Mouse (Mus musculus) gastrocnemius, postnatal 14 days (tissue): ENCODE data around the gene Etfdh. TPM values are rescaled to one million over a fixed set of nuclear protein-coding genes. Genes with fewer than 3 reads are reported as not detected.

ENCODE experiments used
- DNase-seq: peaks from one replicate; pipeline ENCODE4 v3.0.0; 2021; ENCODE audit warnings: mixed read lengths
- intact Hi-C: fragments of 180-260 bp; cut with DNase I; formaldehyde crosslinking; loops from one replicate; pipeline ENCODE4 v1.15.1; 2025; ENCODE audit warnings: low total_unique reads
- long read RNA-seq, 2 experiments: library from polyadenylated mRNA; stranded (forward); transcript quantifications; one replicate each; pipeline ENCODE4 v2.0.0; 2021
- total RNA-seq, 2 experiments: library from RNA; stranded (reverse); gene quantifications; 2 replicates each; pipeline ENCODE4 v1.2.3; 2021

The Etfdh gene
- 100 to 1,000 TPM in 1 of 2 experiments, 10 to 100 TPM in 1; 97.3 to 138 TPM for total RNA-seq
- long read RNA-seq, experiment 1, transcript Etfdh-201 (13 exons, 2,377 nt) = major isoform, 146 of 167 reads
- long read RNA-seq, experiment 1, partial matches to known transcripts = 11 of 167 reads
- long read RNA-seq, experiment 1, other reads (novel, unspliced or antisense) = 9 of 167 reads
- long read RNA-seq, experiment 2, transcript Etfdh-201 (13 exons, 2,377 nt) = major isoform, 169 of 186 reads
- long read RNA-seq, experiment 2, partial matches to known transcripts = 6 of 186 reads
- long read RNA-seq, experiment 2, other reads (novel, unspliced or antisense) = 10 of 186 reads

GRCm38 (mm10) chr3:79629416-79629730 is at the start of gene Etfdh:
Gene Etfdh, minus strand, starts transcription at chr3:79629500.
- DNase-seq = peak; percentile 86
- intact Hi-C loops = no loop called here

GRCm38 (mm10) chr3:79676411-79676810 is 47.1 kb upstream of the Etfdh start:
- DNase-seq = no peak
- intact Hi-C loops = loop anchor here (10.0 kb wide), 1 partner anchor 68 kb away; no protein-coding TSS in a partner anchor

GRCm38 (mm10) chr3:79674641-79675040 is 45.3 kb upstream of the Etfdh start:
- no peak for DNase-seq
- intact Hi-C loops = loop anchor here (2.0 to 10.0 kb wide), 2 partner anchors 70 to 134 kb away; no protein-coding TSS in a partner anchor

- DNase-seq = peak; percentile 35
- intact Hi-C loops = loop anchor here (10.0 kb wide), 1 partner anchor 72 kb away; no protein-coding TSS in a partner anchor
Observed at GRCm38 (mm10) chr3:79673082-79673481, 43.8 kb upstream of the Etfdh start.

GRCm38 (mm10) chr3:79672188-79672587 is 42.9 kb upstream of the Etfdh start:
- DNase-seq = no peak
- intact Hi-C loops = loop anchor here (10.0 kb wide), 1 partner anchor 73 kb away; no protein-coding TSS in a partner anchor

- DNase-seq = no peak
- intact Hi-C loops = loop anchor here (10.0 kb wide), 1 partner anchor 74 kb away; no protein-coding TSS in a partner anchor
Observed at GRCm38 (mm10) chr3:79670556-79670955, 41.3 kb upstream of the Etfdh start.

- no peak for DNase-seq
Observed at GRCm38 (mm10) chr3:79664787-79665408, 35.6 kb upstream of the Etfdh start.

GRCm38 (mm10) chr3:79656682-79657081 is 27.4 kb upstream of the Etfdh start:
- DNase-seq = no peak
- intact Hi-C loops = no loop called here

More at GRCm38 (mm10) chr3:79664787-79665408, 35.6 kb upstream of the Etfdh start:
- intact Hi-C loops = no loop called here

- intact Hi-C loops = no loop called here
- DNase-seq = no peak
Observed at GRCm38 (mm10) chr3:79652129-79652528, 22.8 kb upstream of the Etfdh start.

GRCm38 (mm10) chr3:79628561-79629415 is 512 bp downstream of the Etfdh start, which contains the start of gene 4930579G24Rik:
Gene 4930579G24Rik, plus strand, starts transcription at chr3:79629079.
- intact Hi-C loops = no loop called here
- DNase-seq = peak; percentile 93

- intact Hi-C loops = no loop called here
- DNase-seq = no peak
Observed at GRCm38 (mm10) chr3:79628182-79628560, 1.1 kb downstream of the Etfdh start.

- intact Hi-C loops = no loop called here
- DNase-seq = no peak
Observed at GRCm38 (mm10) chr3:79627484-79628181, 1.7 kb downstream of the Etfdh start.

GRCm38 (mm10) chr3:79609886-79610285 is 19.4 kb downstream of the Etfdh start:
- intact Hi-C loops = no loop called here
- DNase-seq = no peak

GRCm38 (mm10) chr3:79595468-79595867 is 33.8 kb downstream of the Etfdh start:
- intact Hi-C loops = no loop called here

GRCm38 (mm10) chr3:79591793-79592471 is 37.4 kb downstream of the Etfdh start:
- DNase-seq = no peak
- intact Hi-C loops = no loop called here

More at GRCm38 (mm10) chr3:79595468-79595867, 33.8 kb downstream of the Etfdh start:
- DNase-seq = no peak

- intact Hi-C loops = no loop called here
Observed at GRCm38 (mm10) chr3:79590863-79591792, 38.2 kb downstream of the Etfdh start, which contains the start of gene Ppid. Gene Ppid, plus strand, starts transcription at chr3:79591342.

GRCm38 (mm10) chr3:79589671-79590070 is 39.6 kb downstream of the Etfdh start:
- no peak for DNase-seq

More at GRCm38 (mm10) chr3:79590863-79591792, 38.2 kb downstream of the Etfdh start, which contains the start of gene Ppid:
- peak; percentile 77 for DNase-seq

More at GRCm38 (mm10) chr3:79589671-79590070, 39.6 kb downstream of the Etfdh start:
- intact Hi-C loops = loop anchor here (5.0 kb wide), 2 partner anchors 87 to 387 kb away; no protein-coding TSS in a partner anchor
